Mouse (Mus musculus): ENCODE measurements around the gene BC037034. TPM values are rescaled to one million over a fixed set of nuclear protein-coding genes. Genes with fewer than 3 reads are reported as not detected.

Gene BC037034
- polyA plus RNA-seq (2015; fragmentation: Nextera tagmentation; extraction: Ambion mirVana), result 3.2 and 4.3 TPM in 2 replicates

- no peaks in the 10 kb centered on the region for H3K9me3 ChIP-seq (replicated peaks; ENCODE audit: low read length)
- H3K27ac ChIP-seq, result peak within 1 kb of the TSS; percentile 79
- ATAC-seq (replicated peaks; ENCODE audit: low FRiP score, low read depth) (peak; percentile 85), DNase-seq (ENCODE audit: low spot score) (peak; percentile 97)
- peaks cover 24% of the 10 kb centered on the region for H3K36me3 ChIP-seq (ENCODE audit: insufficient read depth, low read length)
- H3K4me2 ChIP-seq (ENCODE audit: low read length), result peak within 1 kb of the TSS; percentile 95
- peak within 1 kb of the TSS; percentile 85 for H3K4me3 ChIP-seq (replicated peaks; ENCODE audit: low read depth, low read length)
- H3K27me3 ChIP-seq (ENCODE audit: insufficient read depth, low read length), result no peaks in the 10 kb centered on the region
- H3K4me1 ChIP-seq (replicated peaks; ENCODE audit: insufficient read depth, low read length), result peaks cover 12% of the 10 kb centered on the region
- WGBS, result under 1% methylated on average over 70 of the region's 71 CpGs
- TF ChIP-seq CTCF (IDR thresholded peaks at IDR 0.05; ENCODE audit: low read depth), result no peak; the same call in 1 of the 2 replicates
- H3K9ac ChIP-seq (ENCODE audit: low read depth, low read length), result peak within 1 kb of the TSS; percentile 93
These were observed at the start of gene BC037034 for GRCm38 (mm10) chr5:138263260-138264206. Gene BC037034 (minus strand): TSS chr5:138264033.

DNA sequence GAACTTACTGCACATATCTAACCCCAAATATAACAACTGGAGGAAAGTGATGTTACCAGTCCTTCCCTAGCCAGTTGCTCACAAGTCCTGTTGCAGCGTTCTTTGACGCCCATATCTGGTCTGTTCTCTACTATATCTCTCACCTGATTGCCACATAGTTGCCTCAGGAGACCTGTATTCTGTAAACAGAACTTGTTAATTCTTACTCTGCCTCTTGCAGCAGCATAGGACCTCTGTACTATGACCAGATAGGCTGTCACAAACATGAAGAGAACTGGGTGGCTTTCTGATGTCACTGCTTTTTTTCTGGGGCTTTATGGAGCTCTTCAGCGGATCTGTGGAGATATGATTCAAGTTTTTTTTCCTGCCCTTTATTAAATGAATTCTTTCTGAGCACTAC is 49.0 kb upstream of the BC037034 start:
- WGBS, result 90% methylated on average over 3 of the region's 3 CpGs
- TF ChIP-seq CTCF (IDR thresholded peaks at IDR 0.05; ENCODE audit: low read depth), result no peak
- H3K4me1 ChIP-seq (replicated peaks; ENCODE audit: insufficient read depth, low read length), result no peaks in the 10 kb centered on the region
- H3K4me3 ChIP-seq (replicated peaks; ENCODE audit: low read depth, low read length), result no peak overlapping the region
- no peak overlapping the region for H3K4me2 ChIP-seq (ENCODE audit: low read length)
- DNase-seq (ENCODE audit: low spot score) (no peak), ATAC-seq (replicated peaks; ENCODE audit: low FRiP score, low read depth) (no peak)
- H3K27ac ChIP-seq, result no peak overlapping the region
- H3K27me3 ChIP-seq (ENCODE audit: insufficient read depth, low read length), result no peaks in the 10 kb centered on the region
- no peaks in the 10 kb centered on the region for H3K36me3 ChIP-seq (ENCODE audit: insufficient read depth, low read length)
- H3K9me3 ChIP-seq (replicated peaks; ENCODE audit: low read length), result no peaks in the 10 kb centered on the region
- no peak overlapping the region for H3K9ac ChIP-seq (ENCODE audit: low read depth, low read length)

- no peak overlapping the region for H3K4me3 ChIP-seq (replicated peaks; ENCODE audit: low read depth, low read length)
- no peak overlapping the region for H3K27ac ChIP-seq
- no peaks in the 10 kb centered on the region for H3K9me3 ChIP-seq (replicated peaks; ENCODE audit: low read length)
- H3K4me2 ChIP-seq (ENCODE audit: low read length), result no peak overlapping the region
- H3K27me3 ChIP-seq (ENCODE audit: insufficient read depth, low read length), result no peaks in the 10 kb centered on the region
- ATAC-seq (replicated peaks; ENCODE audit: low FRiP score, low read depth), result no peak
- H3K36me3 ChIP-seq (ENCODE audit: insufficient read depth, low read length), result no peaks in the 10 kb centered on the region
- H3K4me1 ChIP-seq (replicated peaks; ENCODE audit: insufficient read depth, low read length), result no peaks in the 10 kb centered on the region
- TF ChIP-seq CTCF (IDR thresholded peaks at IDR 0.05; ENCODE audit: low read depth), result no peak
- H3K9ac ChIP-seq (ENCODE audit: low read depth, low read length), result no peak overlapping the region
- DNase-seq (ENCODE audit: low spot score), result no peak
- 81% methylated on average over 2 of the region's 2 CpGs for WGBS
These were observed 35.8 kb upstream of the BC037034 start for GRCm38 (mm10) chr5:138299613-138300012.

- DNase-seq (ENCODE audit: low spot score) (no peak), ATAC-seq (replicated peaks; ENCODE audit: low FRiP score, low read depth) (no peak)
- Histone ChIP-seq H3K9me3 (replicated peaks; ENCODE audit: low read length) (no peaks in the 10 kb centered on the region), H3K27me3 (ENCODE audit: insufficient read depth, low read length) (no peaks in the 10 kb centered on the region), H3K27ac (no peak overlapping the region), H3K9ac (ENCODE audit: low read depth, low read length) (no peak overlapping the region), H3K36me3 (ENCODE audit: insufficient read depth, low read length) (no peaks in the 10 kb centered on the region), H3K4me1 (replicated peaks; ENCODE audit: insufficient read depth, low read length) (no peaks in the 10 kb centered on the region), H3K4me3 (replicated peaks; ENCODE audit: low read depth, low read length) (no peak overlapping the region), H3K4me2 (ENCODE audit: low read length) (no peak overlapping the region)
- TF ChIP-seq CTCF (IDR thresholded peaks at IDR 0.05; ENCODE audit: low read depth), result no peak
These were observed 30.3 kb upstream of the BC037034 start for GRCm38 (mm10) chr5:138294158-138294557.

GRCm38 (mm10) chr5:138291638-138292037 is 27.8 kb upstream of the BC037034 start:
- DNase-seq (ENCODE audit: low spot score), result no peak
- Histone ChIP-seq H3K9me3 (replicated peaks; ENCODE audit: low read length) (no peaks in the 10 kb centered on the region), H3K36me3 (ENCODE audit: insufficient read depth, low read length) (no peaks in the 10 kb centered on the region), H3K4me2 (ENCODE audit: low read length) (no peak overlapping the region), H3K4me3 (replicated peaks; ENCODE audit: low read depth, low read length) (no peak overlapping the region), H3K9ac (ENCODE audit: low read depth, low read length) (no peak overlapping the region), H3K4me1 (replicated peaks; ENCODE audit: insufficient read depth, low read length) (no peaks in the 10 kb centered on the region), H3K27ac (no peak overlapping the region), H3K27me3 (ENCODE audit: insufficient read depth, low read length) (no peaks in the 10 kb centered on the region)
- WGBS, result 80% methylated on average over 1 of the region's 1 CpGs
- ATAC-seq (replicated peaks; ENCODE audit: low FRiP score, low read depth), result no peak
- no peak for TF ChIP-seq CTCF (IDR thresholded peaks at IDR 0.05; ENCODE audit: low read depth)

- WGBS, result 78% methylated on average over 3 of the region's 3 CpGs
- Histone ChIP-seq H3K9ac (ENCODE audit: low read depth, low read length) (no peak overlapping the region), H3K36me3 (ENCODE audit: insufficient read depth, low read length) (no peaks in the 10 kb centered on the region), H3K4me1 (replicated peaks; ENCODE audit: insufficient read depth, low read length) (no peaks in the 10 kb centered on the region), H3K4me2 (ENCODE audit: low read length) (no peak overlapping the region), H3K27me3 (ENCODE audit: insufficient read depth, low read length) (no peaks in the 10 kb centered on the region), H3K9me3 (replicated peaks; ENCODE audit: low read length) (no peaks in the 10 kb centered on the region), H3K4me3 (replicated peaks; ENCODE audit: low read depth, low read length) (no peak overlapping the region), H3K27ac (no peak overlapping the region)
- ATAC-seq (replicated peaks; ENCODE audit: low FRiP score, low read depth) (no peak), DNase-seq (ENCODE audit: low spot score) (no peak)
- TF ChIP-seq CTCF (IDR thresholded peaks at IDR 0.05; ENCODE audit: low read depth), result peak; percentile 36; the same call in 1 of the 2 replicates
These were observed 24.0 kb upstream of the BC037034 start for GRCm38 (mm10) chr5:138287861-138288260.
